Mouse (Mus musculus): ENCODE results near the gene Cdh13.

The Cdh13 gene

GRCm38 (mm10) chr8:118283600-118284111, at the start of gene Cdh13:
Gene Cdh13, plus strand, starts transcription at chr8:118283733.
- peak; percentile 57 to 58 for DNase-seq (ENCODE audit: low spot score in 2 of 2)

- DNase-seq (ENCODE audit: low spot score in 2 of 2): no peak
Observed at GRCm38 (mm10) chr8:118235626-118236025, 47.9 kb upstream of the Cdh13 start.

GRCm38 (mm10) chr8:118237150-118237620, 46.3 kb upstream of the Cdh13 start:
- DNase-seq (ENCODE audit: low spot score in 2 of 2): peak; percentile 4 to 29

GRCm38 (mm10) chr8:118238156-118238555, 45.4 kb upstream of the Cdh13 start:
- DNase-seq (ENCODE audit: low spot score in 2 of 2): no peak

GRCm38 (mm10) chr8:118239186-118239585, 44.3 kb upstream of the Cdh13 start:
- no peak for DNase-seq (ENCODE audit: low spot score in 2 of 2)

- DNase-seq (ENCODE audit: low spot score in 2 of 2): no peak
Observed at GRCm38 (mm10) chr8:118249319-118249718, 34.2 kb upstream of the Cdh13 start.

GRCm38 (mm10) chr8:118249923-118250322, 33.6 kb upstream of the Cdh13 start:
- DNase-seq (ENCODE audit: low spot score in 2 of 2): no peak

GRCm38 (mm10) chr8:118263117-118263516, 20.4 kb upstream of the Cdh13 start:
- DNase-seq (ENCODE audit: low spot score in 2 of 2): no peak

GRCm38 (mm10) chr8:118270751-118271402, 12.7 kb upstream of the Cdh13 start:
- no peak for DNase-seq (ENCODE audit: low spot score in 2 of 2)

- no peak for DNase-seq (ENCODE audit: low spot score in 2 of 2)
Observed at GRCm38 (mm10) chr8:118272493-118272892, 11.0 kb upstream of the Cdh13 start.

GRCm38 (mm10) chr8:118274243-118274642, 9.3 kb upstream of the Cdh13 start:
- DNase-seq (ENCODE audit: low spot score in 2 of 2): no peak

GRCm38 (mm10) chr8:118274688-118275087, 8.8 kb upstream of the Cdh13 start:
- DNase-seq (ENCODE audit: low spot score in 2 of 2): peak; percentile 17 to 53

- peak; percentile 26 to 29 for DNase-seq (ENCODE audit: low spot score in 2 of 2)
Observed at GRCm38 (mm10) chr8:118284112-118285029, 838 bp downstream of the Cdh13 start.

GRCm38 (mm10) chr8:118285596-118286281, 2.2 kb downstream of the Cdh13 start:
- DNase-seq (ENCODE audit: low spot score in 2 of 2): peak; percentile 25 to 45

GRCm38 (mm10) chr8:118286282-118287180, 3.0 kb downstream of the Cdh13 start:
- peak; percentile 69 to 71 for DNase-seq (ENCODE audit: low spot score in 2 of 2)

- peak; percentile 23 to 27 for DNase-seq (ENCODE audit: low spot score in 2 of 2)
Observed at GRCm38 (mm10) chr8:118287496-118287895, 4.0 kb downstream of the Cdh13 start.

GRCm38 (mm10) chr8:118288259-118288952, 4.9 kb downstream of the Cdh13 start:
- DNase-seq (ENCODE audit: low spot score in 2 of 2): peak in 1 of 2 experiments; percentile 9

- no peak for DNase-seq (ENCODE audit: low spot score in 2 of 2)
Observed at GRCm38 (mm10) chr8:118289091-118289490, 5.6 kb downstream of the Cdh13 start.

- DNase-seq (ENCODE audit: low spot score in 2 of 2): no peak
Observed at GRCm38 (mm10) chr8:118289525-118289924, 6.0 kb downstream of the Cdh13 start.

- DNase-seq (ENCODE audit: low spot score in 2 of 2): peak; percentile 75 to 76
Observed at GRCm38 (mm10) chr8:118290266-118290665, 6.7 kb downstream of the Cdh13 start.

Data from heart, adult 9 months (tissue).